Mouse (Mus musculus) layer of hippocampus, adult 2 months (tissue): ENCODE measurements around the gene Setx. TPM values are rescaled to one million over a fixed set of nuclear protein-coding genes. Genes with fewer than 3 reads are reported as not detected.

ENCODE experiments used
- DNase-seq, 2 experiments: peaks; one replicate each; pipeline ENCODE4 v3.0.0; 2022; ENCODE audit warnings: low spot score in 2 of 2
- H3K27ac ChIP-seq: fragments of 200-600 bp; 2 replicates; pipeline ENCODE4 v1.8.1; 2022
- H3K4me3 ChIP-seq: fragments of 200-600 bp; 2 replicates; pipeline ENCODE4 v1.8.1; 2022; ENCODE audit warnings: mild to moderate bottlenecking
- CTCF ChIP-seq: fragments of 200-600 bp; conservative IDR thresholded peaks from 2 replicates; pipeline ENCODE4 v1.8.1; 2022; ENCODE audit warnings: antibody characterized with exemption, mild to moderate bottlenecking, moderate library complexity
- total RNA-seq, 2 experiments: library from RNA; stranded (reverse); gene quantifications; 2 replicates each; pipeline ENCODE4 v1.2.3; 2021

The Setx gene
- total RNA-seq, 2 experiments from 2014 or later, result 44.9 to 47.8 TPM

- TF ChIP-seq CTCF, result no peak
- DNase-seq, result no peak
- no peak overlapping the region for H3K4me3 ChIP-seq
- no peak overlapping the region for H3K27ac ChIP-seq
These were observed 82.2 kb downstream of the Setx start for GRCm38 (mm10) chr2:29206156-29206555.

- peak; percentile 26 to 64 for DNase-seq
- Histone ChIP-seq H3K27ac (no peak overlapping the region), H3K4me3 (no peak overlapping the region)
- peak; percentile 73 for TF ChIP-seq CTCF
These were observed 92.5 kb downstream of the Setx start for GRCm38 (mm10) chr2:29216286-29217012.

GRCm38 (mm10) chr2:29217042-29217441 is 93.1 kb downstream of the Setx start:
- no peak for TF ChIP-seq CTCF
- H3K27ac ChIP-seq, result no peak overlapping the region
- H3K4me3 ChIP-seq, result no peak overlapping the region
- no peak for DNase-seq

DNA sequence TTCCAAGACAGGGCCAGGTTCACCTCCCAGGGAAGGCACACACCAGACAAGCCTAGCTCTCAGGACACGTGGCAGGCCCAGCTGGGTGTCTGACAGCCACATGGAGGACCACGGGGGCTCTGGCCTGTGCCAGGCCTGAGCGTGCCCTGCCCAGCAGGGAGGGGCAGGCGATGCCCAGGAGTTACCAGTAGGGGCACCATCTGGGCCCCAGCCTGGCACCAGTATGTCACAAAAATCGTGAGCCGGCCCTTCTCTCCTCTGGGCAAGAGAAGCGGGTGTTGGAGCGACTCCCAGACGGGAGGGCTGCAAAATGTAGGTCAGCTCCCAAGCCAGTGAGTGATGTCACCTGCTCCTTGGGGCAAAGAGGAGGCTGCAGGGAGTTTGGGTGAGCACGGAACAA is 93.9 kb downstream of the Setx start:
- peak overlapping the region; percentile 43 for H3K27ac ChIP-seq
- peak; percentile 68 to 75 for DNase-seq
- peak; percentile 76 for TF ChIP-seq CTCF
- no peak overlapping the region for H3K4me3 ChIP-seq

GRCm38 (mm10) chr2:29218831-29219230 is 94.8 kb downstream of the Setx start:
- Histone ChIP-seq H3K4me3 (no peak overlapping the region), H3K27ac (no peak overlapping the region)
- TF ChIP-seq CTCF, result no peak
- no peak for DNase-seq

DNA sequence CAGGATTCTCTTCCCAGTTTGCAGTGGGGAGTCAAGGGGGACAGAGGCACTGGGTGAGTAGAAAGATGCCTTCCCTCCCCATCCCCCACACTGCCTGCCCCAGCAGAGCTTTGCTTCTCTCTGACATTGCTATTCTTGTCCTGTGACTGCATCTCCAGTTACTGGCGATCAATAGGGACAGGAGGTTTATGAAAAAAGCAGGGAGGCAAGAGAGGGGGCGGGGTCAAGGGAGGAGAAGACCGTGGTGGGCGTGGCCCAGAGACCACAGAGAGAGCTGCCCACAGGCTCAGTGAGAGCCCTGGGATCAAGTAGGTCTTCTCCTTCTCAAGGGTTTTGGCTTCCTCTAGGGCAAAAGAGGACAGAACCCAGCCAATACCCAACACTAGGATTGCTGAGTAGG is 98.3 kb downstream of the Setx start:
- TF ChIP-seq CTCF, result no peak
- Histone ChIP-seq H3K27ac (no peak overlapping the region), H3K4me3 (no peak overlapping the region)
- DNase-seq, result no peak

DNA sequence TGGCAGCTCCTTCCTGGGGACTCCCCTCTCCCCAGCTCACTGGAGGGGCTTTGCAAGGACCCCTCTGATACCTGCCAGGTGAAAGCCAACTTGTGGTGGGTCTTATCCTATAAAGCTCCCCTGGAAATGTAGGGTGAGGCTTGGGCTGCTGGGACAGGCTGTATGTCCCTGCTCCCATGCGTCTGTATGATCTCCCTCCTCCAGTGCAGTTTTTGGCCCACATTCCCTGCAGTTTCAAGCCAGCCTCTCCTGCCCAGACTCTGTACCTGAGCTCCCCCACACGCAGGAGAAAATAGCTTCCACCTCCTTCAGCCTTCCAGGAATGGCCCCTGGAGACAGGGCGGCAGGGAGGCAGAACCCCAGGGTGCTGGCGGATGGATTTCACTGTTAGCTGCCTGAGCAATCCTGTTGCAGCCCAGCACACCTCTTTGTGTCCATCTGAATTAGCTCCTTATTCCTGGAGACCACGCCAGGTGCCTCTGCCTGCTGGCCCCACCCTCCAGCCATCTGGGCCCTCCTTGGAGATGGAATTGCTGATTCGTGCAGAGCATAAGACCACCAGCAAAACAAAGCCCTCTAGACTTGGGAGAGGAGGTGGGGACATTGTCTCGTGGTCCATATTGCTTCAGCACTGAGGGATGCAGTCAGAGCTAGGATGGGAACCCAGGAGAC is 99.7 kb downstream of the Setx start:
- no peak overlapping the region for H3K4me3 ChIP-seq
- DNase-seq, result no peak
- TF ChIP-seq CTCF, result no peak
- no peak overlapping the region for H3K27ac ChIP-seq

- DNase-seq, result no peak
These were observed 102.7 kb downstream of the Setx start for GRCm38 (mm10) chr2:29226671-29227070.

DNA sequence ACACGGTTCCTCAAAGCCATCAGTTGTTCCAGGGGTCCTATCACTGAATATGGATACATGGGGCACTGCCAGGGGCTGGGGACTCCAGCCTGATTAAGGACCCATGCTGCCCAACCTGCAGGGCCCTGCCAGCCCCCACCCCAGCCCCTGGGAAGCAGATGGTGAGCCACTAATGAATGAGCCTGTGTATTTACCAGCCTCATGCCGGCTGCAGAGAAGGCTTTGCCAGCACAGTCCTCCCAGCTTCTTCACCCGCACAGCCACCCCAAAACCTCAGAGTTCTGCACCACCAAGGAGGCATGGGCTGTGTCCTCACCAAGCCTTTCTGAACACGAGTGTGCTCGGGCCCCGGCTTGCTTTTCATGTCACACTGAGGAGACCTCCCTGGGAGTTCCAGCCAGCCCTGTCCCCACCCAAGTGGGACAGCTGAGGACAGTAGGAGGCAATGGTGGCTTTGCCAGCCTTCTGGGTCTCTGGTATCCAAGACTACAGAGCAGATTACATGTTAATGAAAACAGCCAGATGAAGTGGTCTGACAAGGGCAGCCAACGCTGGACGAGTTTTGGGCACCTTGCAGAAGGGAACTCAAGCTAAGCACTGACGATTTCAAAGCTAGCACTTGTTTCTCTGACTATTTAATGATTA is 106.3 kb downstream of the Setx start:
- DNase-seq, result no peak
- Histone ChIP-seq H3K4me3 (no peak overlapping the region), H3K27ac (peak overlapping the region; percentile 54; the same call in 1 of the 2 replicates)
- TF ChIP-seq CTCF, result no peak

More at GRCm38 (mm10) chr2:29226671-29227070, 102.7 kb downstream of the Setx start:
- TF ChIP-seq CTCF, result no peak
- Histone ChIP-seq H3K27ac (no peak overlapping the region), H3K4me3 (no peak overlapping the region)

Other genes starting within 250 kb of the Setx start
- gene Barhl1, start 207.5 kb upstream of the Setx start, total RNA-seq, result not detected
- gene Cfap77, start 69.1 kb upstream of the Setx start, total RNA-seq, result under 1 TPM; 0.32 to 0.64 TPM
- 10 to 100 TPM; 14.0 to 15.6 TPM for gene Ttf1, start 63.9 kb upstream of the Setx start, total RNA-seq
- gene Ntng2, start 128.8 kb downstream of the Setx start, total RNA-seq, result 100 to 1,000 TPM; 111 TPM
- gene Med27, start 222.6 kb downstream of the Setx start, total RNA-seq, result 10 to 100 TPM; 45.3 to 45.5 TPM